Mouse (Mus musculus): ENCODE results near the gene Tgfbr2. TPM values are rescaled to one million over a fixed set of nuclear protein-coding genes. Genes with fewer than 3 reads are reported as not detected.

Gene Tgfbr2
- polyA plus RNA-seq, 1 experiment from 2014 or later: 3.6 TPM

DNA sequence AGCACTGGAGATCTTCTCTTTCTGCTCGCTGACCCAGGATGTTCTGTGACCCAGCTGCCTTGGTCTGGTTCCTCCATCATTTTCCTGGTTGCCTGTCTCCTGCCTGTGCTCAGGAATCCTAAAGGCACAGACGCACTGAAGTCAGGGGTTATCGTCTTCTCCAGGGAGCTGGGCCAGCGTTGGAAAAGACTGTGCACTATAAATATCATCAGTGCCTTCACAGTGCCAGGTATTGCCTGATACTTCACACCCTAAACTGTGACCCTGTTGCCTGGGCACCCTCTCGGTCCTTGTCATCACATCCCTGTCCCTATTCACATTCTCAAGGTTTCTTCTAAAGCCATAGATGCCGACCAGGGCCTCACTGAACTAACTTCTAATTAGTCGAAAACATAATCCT is 55.2 kb downstream of the Tgfbr2 start:
- no peak for ATAC-seq (ENCODE audit: low read depth)
- no peak overlapping the region for H3K4me2 ChIP-seq (ENCODE audit: low read depth, low read length)
- H3K27ac ChIP-seq (ENCODE audit: low read depth, low read length): no peak overlapping the region
- H3K9ac ChIP-seq (replicated peaks; ENCODE audit: low read depth, low read length): no peak overlapping the region
- H3K36me3 ChIP-seq (ENCODE audit: control insufficient read depth, insufficient read depth, low read length): no peaks in the 10 kb centered on the region
- no peaks in the 10 kb centered on the region for H3K27me3 ChIP-seq (ENCODE audit: control insufficient read depth, insufficient read depth, low read length)
- no peaks in the 10 kb centered on the region for H3K9me3 ChIP-seq (ENCODE audit: control insufficient read depth, low read length)
- 86% methylated on average over 7 of the region's 7 CpGs for WGBS
- no peak overlapping the region for H3K4me3 ChIP-seq (ENCODE audit: low read depth, low read length)
- no peaks in the 10 kb centered on the region for H3K4me1 ChIP-seq (ENCODE audit: control insufficient read depth, insufficient read depth, low read length)

DNA sequence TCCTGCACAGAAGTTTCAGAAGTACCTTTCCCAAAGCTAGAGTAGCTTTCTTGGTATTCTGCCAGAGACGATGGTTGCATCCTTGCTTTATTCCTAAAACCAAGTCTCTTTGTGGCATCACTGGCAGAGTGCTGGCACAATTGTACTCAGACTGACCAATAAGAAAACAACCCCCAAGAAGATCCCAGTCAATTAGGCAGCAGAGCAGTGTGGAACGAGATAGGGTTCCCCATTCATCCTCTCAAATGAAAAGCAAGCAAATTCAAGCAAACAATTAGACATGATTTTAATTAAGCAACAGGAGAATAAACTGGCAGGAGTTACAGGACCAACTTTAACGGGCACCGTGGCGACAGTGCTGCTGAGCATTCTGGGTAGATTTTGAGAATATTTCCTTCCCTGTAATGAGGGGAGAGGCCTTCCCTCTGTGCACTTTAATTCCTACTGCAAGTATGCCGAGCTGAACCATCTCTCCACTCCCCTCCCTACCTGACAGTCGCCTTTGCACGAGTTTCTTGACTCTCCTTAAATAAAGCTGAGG is 56.8 kb downstream of the Tgfbr2 start:
- H3K27me3 ChIP-seq (ENCODE audit: control insufficient read depth, insufficient read depth, low read length): no peaks in the 10 kb centered on the region
- WGBS: 74% methylated on average over 8 of the region's 8 CpGs
- no peaks in the 10 kb centered on the region for H3K9me3 ChIP-seq (ENCODE audit: control insufficient read depth, low read length)
- H3K9ac ChIP-seq (replicated peaks; ENCODE audit: low read depth, low read length): no peak overlapping the region
- no peak for ATAC-seq (ENCODE audit: low read depth)
- H3K36me3 ChIP-seq (ENCODE audit: control insufficient read depth, insufficient read depth, low read length): no peaks in the 10 kb centered on the region
- no peak overlapping the region for H3K4me3 ChIP-seq (ENCODE audit: low read depth, low read length)
- H3K4me1 ChIP-seq (ENCODE audit: control insufficient read depth, insufficient read depth, low read length): no peaks in the 10 kb centered on the region
- no peak overlapping the region for H3K4me2 ChIP-seq (ENCODE audit: low read depth, low read length)
- H3K27ac ChIP-seq (ENCODE audit: low read depth, low read length): no peak overlapping the region

DNA sequence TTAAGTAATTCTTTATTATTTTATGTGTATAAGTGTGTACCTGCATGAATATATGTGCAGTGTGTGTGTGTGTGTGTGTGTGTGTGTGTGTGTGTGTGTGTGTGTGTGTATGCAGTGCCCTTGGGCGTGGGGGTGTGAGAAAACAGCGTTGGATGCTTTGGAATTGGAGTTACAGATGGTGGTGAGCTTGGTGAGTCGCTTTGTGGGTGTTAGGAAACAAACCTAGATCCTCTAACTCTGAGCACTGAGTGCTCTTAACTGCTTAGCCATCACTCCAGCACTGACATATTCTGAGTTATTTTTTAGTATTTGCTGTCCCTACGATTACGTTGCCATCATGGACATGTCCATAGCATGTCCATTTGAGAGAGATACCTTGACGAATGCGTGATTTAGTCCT is 59.3 kb downstream of the Tgfbr2 start:
- no peak overlapping the region for H3K4me3 ChIP-seq (ENCODE audit: low read depth, low read length)
- no peak overlapping the region for H3K9ac ChIP-seq (replicated peaks; ENCODE audit: low read depth, low read length)
- H3K27me3 ChIP-seq (ENCODE audit: control insufficient read depth, insufficient read depth, low read length): no peaks in the 10 kb centered on the region
- ATAC-seq (ENCODE audit: low read depth): no peak
- WGBS: 96% methylated on average over 7 of the region's 7 CpGs
- H3K4me2 ChIP-seq (ENCODE audit: low read depth, low read length): no peak overlapping the region
- H3K27ac ChIP-seq (ENCODE audit: low read depth, low read length): no peak overlapping the region
- no peaks in the 10 kb centered on the region for H3K4me1 ChIP-seq (ENCODE audit: control insufficient read depth, insufficient read depth, low read length)
- no peaks in the 10 kb centered on the region for H3K36me3 ChIP-seq (ENCODE audit: control insufficient read depth, insufficient read depth, low read length)
- no peaks in the 10 kb centered on the region for H3K9me3 ChIP-seq (ENCODE audit: control insufficient read depth, low read length)

DNA sequence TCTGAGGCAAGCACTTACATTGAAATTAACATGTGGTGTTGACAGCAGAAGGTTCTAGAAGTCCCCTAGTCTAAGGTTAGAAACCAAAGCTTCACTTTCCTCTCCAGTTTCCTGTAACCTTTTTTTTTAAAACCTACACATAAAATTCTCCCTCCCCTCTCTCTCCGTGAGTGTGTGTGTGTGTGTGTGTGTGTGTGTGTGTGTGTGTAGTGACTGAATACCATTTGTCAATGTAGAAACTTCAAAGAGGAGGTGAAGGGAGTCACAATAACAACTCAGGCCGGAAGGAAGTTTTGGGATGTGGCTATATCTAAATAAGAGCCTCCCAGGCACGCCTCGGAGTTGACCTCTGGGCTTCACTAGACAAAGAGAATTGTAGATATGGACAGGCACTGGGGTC is 60.8 kb downstream of the Tgfbr2 start:
- H3K9me3 ChIP-seq (ENCODE audit: control insufficient read depth, low read length): no peaks in the 10 kb centered on the region
- no peaks in the 10 kb centered on the region for H3K27me3 ChIP-seq (ENCODE audit: control insufficient read depth, insufficient read depth, low read length)
- WGBS: 65% methylated on average over 4 of the region's 4 CpGs

DNA sequence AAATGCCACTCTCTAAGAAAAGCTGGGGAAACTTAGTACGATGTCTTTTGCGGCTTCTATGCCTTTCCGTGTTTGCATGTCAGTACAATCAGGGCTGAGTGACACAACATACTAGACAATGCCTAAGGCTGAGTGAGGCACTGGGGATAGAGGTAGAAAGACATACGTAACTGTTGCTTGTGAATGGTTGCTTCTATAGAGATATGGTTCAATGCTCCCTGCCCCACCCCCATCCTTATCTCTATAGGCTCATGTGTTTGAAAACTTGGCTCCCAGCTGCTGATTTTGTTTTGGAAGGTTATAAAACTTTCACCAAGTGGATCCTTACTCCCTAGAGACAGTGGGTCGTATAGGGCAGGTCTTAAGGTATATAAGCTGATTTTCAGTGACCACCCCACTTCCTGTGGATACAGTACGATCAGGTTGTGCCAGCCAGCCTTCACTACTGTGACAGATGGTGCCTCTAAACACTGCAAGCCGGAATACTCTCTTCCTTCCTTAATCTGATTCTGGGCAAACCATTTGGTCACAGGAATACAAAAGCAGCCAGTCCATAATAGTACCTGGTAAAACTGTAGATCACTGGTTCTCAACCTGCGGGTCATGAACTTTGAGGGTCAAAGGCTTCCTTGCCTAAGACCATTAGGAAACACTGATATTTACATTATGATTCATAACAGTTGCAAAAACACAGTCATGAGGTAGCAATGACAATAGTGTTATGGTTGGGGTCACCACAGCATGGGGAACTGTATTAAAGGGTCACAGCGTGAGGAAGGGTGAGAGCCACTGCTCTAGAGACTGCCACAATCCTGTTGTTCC is 63.8 kb downstream of the Tgfbr2 start:
- Histone ChIP-seq H3K36me3 (ENCODE audit: control insufficient read depth, insufficient read depth, low read length) (no peaks in the 10 kb centered on the region), H3K4me1 (ENCODE audit: control insufficient read depth, insufficient read depth, low read length) (no peaks in the 10 kb centered on the region), H3K9me3 (ENCODE audit: control insufficient read depth, low read length) (no peaks in the 10 kb centered on the region), H3K27me3 (ENCODE audit: control insufficient read depth, insufficient read depth, low read length) (no peaks in the 10 kb centered on the region), H3K4me3 (ENCODE audit: low read depth, low read length) (no peak overlapping the region), H3K9ac (replicated peaks; ENCODE audit: low read depth, low read length) (no peak overlapping the region), H3K27ac (ENCODE audit: low read depth, low read length) (no peak overlapping the region), H3K4me2 (ENCODE audit: low read depth, low read length) (no peak overlapping the region)
- no peak for ATAC-seq (ENCODE audit: low read depth)
- 87% methylated on average over 9 of the region's 9 CpGs for WGBS

More for the DNA sequence above, 60.8 kb downstream of the Tgfbr2 start:
- ATAC-seq (ENCODE audit: low read depth): no peak
- Histone ChIP-seq H3K9ac (replicated peaks; ENCODE audit: low read depth, low read length) (no peak overlapping the region), H3K4me1 (ENCODE audit: control insufficient read depth, insufficient read depth, low read length) (no peaks in the 10 kb centered on the region), H3K4me3 (ENCODE audit: low read depth, low read length) (no peak overlapping the region), H3K27ac (ENCODE audit: low read depth, low read length) (no peak overlapping the region), H3K4me2 (ENCODE audit: low read depth, low read length) (no peak overlapping the region), H3K36me3 (ENCODE audit: control insufficient read depth, insufficient read depth, low read length) (no peaks in the 10 kb centered on the region)

DNA sequence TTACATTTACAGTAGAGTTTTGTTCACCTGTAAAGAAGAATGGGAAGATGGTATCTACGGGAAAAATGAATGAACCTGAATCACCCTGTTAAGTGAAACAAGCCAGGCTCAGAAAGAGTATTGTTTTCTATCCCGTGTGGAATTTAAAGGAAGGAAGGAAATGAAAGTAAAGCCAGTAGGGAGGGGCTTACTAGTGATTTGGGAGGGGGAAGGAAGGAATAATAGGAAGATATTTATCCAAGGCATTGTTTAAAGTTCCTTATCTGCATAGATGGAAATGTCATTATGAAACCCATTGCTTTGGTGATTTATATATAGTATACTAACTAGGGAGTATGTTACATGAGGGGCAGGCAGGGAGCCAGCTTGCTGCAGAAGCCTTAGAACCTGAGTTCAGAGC is 66.4 kb downstream of the Tgfbr2 start:
- 84% methylated on average over 2 of the region's 2 CpGs for WGBS
- ATAC-seq (ENCODE audit: low read depth): no peak
- H3K4me2 ChIP-seq (ENCODE audit: low read depth, low read length): no peak overlapping the region

DNA sequence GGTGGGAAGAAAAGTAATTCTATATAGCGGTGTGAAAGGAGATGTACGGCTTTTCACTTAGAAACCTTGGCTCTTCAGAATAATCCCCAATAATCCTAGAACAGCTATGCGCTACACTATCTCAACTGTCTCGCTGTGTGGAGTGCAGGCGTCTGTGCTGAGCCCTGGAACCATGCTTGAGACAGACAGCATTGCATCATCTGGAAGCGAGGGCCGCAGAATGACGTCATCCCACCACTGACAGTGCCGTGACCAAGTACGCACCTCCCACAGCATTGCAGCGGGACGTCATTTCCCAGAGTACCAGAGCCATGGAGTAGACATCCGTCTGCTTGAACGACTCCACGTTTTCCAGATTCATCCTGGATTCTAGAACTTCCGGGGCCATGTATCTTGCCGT is 70.4 kb downstream of the Tgfbr2 start:
- H3K36me3 ChIP-seq (ENCODE audit: control insufficient read depth, insufficient read depth, low read length): no peaks in the 10 kb centered on the region
- ATAC-seq (ENCODE audit: low read depth): no peak
- H3K27me3 ChIP-seq (ENCODE audit: control insufficient read depth, insufficient read depth, low read length): no peaks in the 10 kb centered on the region
- H3K4me1 ChIP-seq (ENCODE audit: control insufficient read depth, insufficient read depth, low read length): no peaks in the 10 kb centered on the region
- 97% methylated on average over 17 of the region's 17 CpGs for WGBS
- no peak overlapping the region for H3K4me3 ChIP-seq (ENCODE audit: low read depth, low read length)
- H3K27ac ChIP-seq (ENCODE audit: low read depth, low read length): no peak overlapping the region
- H3K9me3 ChIP-seq (ENCODE audit: control insufficient read depth, low read length): no peaks in the 10 kb centered on the region
- H3K9ac ChIP-seq (replicated peaks; ENCODE audit: low read depth, low read length): no peak overlapping the region
- no peak overlapping the region for H3K4me2 ChIP-seq (ENCODE audit: low read depth, low read length)

More for the DNA sequence above, 66.4 kb downstream of the Tgfbr2 start:
- Histone ChIP-seq H3K4me3 (ENCODE audit: low read depth, low read length) (no peak overlapping the region), H3K36me3 (ENCODE audit: control insufficient read depth, insufficient read depth, low read length) (no peaks in the 10 kb centered on the region), H3K27me3 (ENCODE audit: control insufficient read depth, insufficient read depth, low read length) (no peaks in the 10 kb centered on the region), H3K9me3 (ENCODE audit: control insufficient read depth, low read length) (no peaks in the 10 kb centered on the region), H3K4me1 (ENCODE audit: control insufficient read depth, insufficient read depth, low read length) (no peaks in the 10 kb centered on the region), H3K9ac (replicated peaks; ENCODE audit: low read depth, low read length) (no peak overlapping the region), H3K27ac (ENCODE audit: low read depth, low read length) (no peak overlapping the region)

DNA sequence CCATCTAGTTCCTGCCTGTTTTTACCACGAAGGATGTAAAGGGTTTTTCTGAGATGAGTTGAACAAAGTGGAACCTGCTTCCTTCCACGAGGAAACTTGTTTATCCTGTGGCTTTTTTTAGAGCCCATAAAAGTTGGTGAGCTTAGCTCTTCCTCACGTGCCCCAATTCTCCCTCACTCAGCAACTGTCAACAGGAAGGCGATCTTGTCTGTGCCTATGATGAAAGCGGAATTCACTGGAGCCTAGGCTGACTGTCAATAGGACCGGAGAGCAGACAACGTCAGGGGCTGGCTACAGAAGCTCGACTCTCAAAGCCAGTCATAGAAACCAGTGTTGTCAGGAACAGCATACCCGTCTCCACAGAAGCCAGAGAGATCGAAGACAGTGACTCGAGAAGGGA is 73.3 kb downstream of the Tgfbr2 start:
- Histone ChIP-seq H3K27me3 (ENCODE audit: control insufficient read depth, insufficient read depth, low read length) (no peaks in the 10 kb centered on the region), H3K27ac (ENCODE audit: low read depth, low read length) (no peak overlapping the region), H3K9ac (replicated peaks; ENCODE audit: low read depth, low read length) (no peak overlapping the region), H3K4me1 (ENCODE audit: control insufficient read depth, insufficient read depth, low read length) (no peaks in the 10 kb centered on the region), H3K9me3 (ENCODE audit: control insufficient read depth, low read length) (no peaks in the 10 kb centered on the region), H3K4me2 (ENCODE audit: low read depth, low read length) (no peak overlapping the region), H3K36me3 (ENCODE audit: control insufficient read depth, insufficient read depth, low read length) (no peaks in the 10 kb centered on the region), H3K4me3 (ENCODE audit: low read depth, low read length) (no peak overlapping the region)
- ATAC-seq (ENCODE audit: low read depth): no peak
- 80% methylated on average over 11 of the region's 11 CpGs for WGBS

DNA sequence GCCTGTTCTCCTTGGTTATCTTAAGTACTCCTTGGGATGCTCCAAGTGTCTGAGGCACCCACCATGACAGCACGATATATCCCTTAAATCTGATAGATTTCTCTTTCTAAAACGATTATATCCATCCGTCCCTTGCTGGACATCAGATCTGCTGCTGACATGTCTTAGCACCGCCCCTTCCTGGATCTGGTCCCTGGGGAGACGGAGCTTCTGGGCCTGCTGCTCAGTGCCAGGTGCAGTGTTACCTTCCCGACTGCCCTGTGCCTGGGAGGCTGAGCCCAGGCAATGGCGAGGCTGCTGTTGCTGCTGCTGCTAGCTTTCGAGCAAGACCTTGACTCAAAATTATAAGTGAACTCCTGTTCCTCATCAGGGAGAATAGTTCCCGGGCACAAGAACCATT is 75.1 kb downstream of the Tgfbr2 start:
- Histone ChIP-seq H3K27me3 (ENCODE audit: control insufficient read depth, insufficient read depth, low read length) (no peaks in the 10 kb centered on the region), H3K9ac (replicated peaks; ENCODE audit: low read depth, low read length) (no peak overlapping the region), H3K4me1 (ENCODE audit: control insufficient read depth, insufficient read depth, low read length) (no peaks in the 10 kb centered on the region), H3K4me2 (ENCODE audit: low read depth, low read length) (no peak overlapping the region), H3K9me3 (ENCODE audit: control insufficient read depth, low read length) (no peaks in the 10 kb centered on the region), H3K36me3 (ENCODE audit: control insufficient read depth, insufficient read depth, low read length) (no peaks in the 10 kb centered on the region), H3K4me3 (ENCODE audit: low read depth, low read length) (no peak overlapping the region), H3K27ac (ENCODE audit: low read depth, low read length) (no peak overlapping the region)
- WGBS: 86% methylated on average over 9 of the region's 9 CpGs
- no peak for ATAC-seq (ENCODE audit: low read depth)

Data from neural tube, embryonic 14.5 days (tissue).